Mouse (Mus musculus) skeletal muscle tissue, adult 2 months (tissue): ENCODE measurements around the gene Rnf123.

Experiments used
- DNase-seq: peaks from one replicate; pipeline ENCODE4 v3.0.0-alpha.2; 2012; ENCODE audit warnings: low read depth, low spot score

Rnf123 gene

DNA sequence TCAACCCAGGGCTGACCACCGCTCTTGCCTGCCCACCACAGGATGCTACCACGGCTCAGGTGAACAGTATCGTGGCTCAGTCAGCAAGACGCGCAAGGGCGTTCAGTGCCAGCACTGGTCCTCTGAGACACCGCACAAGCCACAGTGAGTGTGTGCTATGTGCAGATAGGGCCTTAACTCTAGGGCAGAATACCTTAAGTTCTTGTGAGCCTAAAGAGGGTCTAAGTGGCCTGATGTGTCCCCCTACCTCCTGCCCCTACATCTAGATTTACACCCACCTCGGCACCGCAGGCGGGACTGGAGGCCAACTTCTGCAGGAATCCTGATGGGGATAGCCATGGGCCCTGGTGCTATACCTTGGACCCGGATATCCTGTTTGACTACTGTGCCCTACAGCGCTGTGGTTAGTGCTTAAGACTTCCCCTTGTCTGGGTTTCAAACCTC, at the start of gene Rnf123:
Gene Rnf123 (minus strand): TSS at position 359 of the 444 bp plus-strand sequence.
- no peak for DNase-seq

- no peak for DNase-seq
Measured at GRCm38 (mm10) chr9:108132373-108132772, 49.2 kb upstream of the Rnf123 start.

GRCm38 (mm10) chr9:108131502-108131901, 48.4 kb upstream of the Rnf123 start:
- no peak for DNase-seq

DNA sequence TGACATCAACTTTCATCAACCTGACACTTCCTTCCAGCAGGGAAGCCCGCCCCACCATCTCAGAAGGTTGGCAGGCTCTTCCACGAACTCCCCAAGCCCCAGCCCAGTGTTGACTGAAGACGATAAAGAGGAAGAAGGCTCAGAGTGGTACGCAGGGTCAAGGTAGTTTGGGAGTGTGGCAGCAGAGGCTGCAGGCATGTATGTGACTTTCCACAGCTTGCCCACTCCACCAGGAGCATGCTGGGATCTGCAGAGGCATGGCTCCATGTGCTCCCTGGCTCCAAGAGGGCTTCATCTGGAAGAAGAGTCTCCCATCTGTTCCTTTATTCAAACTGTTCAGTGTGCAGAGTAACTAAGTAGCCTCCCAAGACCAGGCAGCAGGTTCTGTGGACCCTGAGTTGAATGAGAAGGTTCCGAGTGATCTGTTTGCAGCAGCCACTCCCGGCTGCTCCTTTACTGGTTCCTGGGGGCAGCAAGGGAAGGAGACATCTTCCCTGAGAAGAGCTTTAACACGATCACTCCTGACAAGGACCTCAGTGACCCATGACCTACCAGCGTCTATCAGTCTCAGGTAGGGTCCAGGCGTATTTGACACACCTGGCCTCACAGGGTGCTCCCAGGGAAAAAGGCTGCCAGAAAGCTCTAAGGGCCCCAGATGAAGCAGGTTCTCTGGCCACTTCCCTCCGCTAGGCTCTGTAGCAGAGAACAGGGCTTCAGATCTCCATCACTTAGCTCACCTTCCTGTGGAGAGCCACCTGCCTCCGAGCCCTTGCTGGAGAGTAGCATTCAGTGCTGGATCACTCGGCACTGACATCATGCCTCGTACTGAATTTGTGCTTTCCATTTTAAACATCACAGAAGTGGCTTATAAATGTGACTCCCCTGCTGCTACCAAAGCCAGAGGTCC, 46.1 kb upstream of the Rnf123 start:
- DNase-seq = no peak

DNA sequence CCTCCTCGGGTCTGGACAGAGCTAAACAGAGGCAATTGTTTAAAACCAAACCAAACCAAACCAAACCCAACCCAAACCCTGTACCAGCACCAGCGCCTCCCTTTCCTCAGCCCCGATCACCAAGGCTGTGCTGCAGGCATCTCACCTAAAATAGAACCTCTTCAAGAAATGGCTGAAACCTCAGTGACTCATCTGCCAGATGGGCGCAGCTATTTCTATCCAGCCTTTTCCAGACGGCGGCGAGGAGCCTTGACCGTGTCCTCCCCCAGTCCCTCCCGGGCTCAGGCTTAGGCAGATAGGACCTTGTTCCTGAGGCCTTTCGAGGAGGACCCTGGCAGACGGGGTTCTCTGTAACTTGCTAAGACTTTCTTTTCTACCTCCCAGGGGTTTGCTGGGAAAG, 45.1 kb upstream of the Rnf123 start:
- DNase-seq = no peak

- DNase-seq = no peak
Measured at GRCm38 (mm10) chr9:108126436-108127180, 43.5 kb upstream of the Rnf123 start.

DNA sequence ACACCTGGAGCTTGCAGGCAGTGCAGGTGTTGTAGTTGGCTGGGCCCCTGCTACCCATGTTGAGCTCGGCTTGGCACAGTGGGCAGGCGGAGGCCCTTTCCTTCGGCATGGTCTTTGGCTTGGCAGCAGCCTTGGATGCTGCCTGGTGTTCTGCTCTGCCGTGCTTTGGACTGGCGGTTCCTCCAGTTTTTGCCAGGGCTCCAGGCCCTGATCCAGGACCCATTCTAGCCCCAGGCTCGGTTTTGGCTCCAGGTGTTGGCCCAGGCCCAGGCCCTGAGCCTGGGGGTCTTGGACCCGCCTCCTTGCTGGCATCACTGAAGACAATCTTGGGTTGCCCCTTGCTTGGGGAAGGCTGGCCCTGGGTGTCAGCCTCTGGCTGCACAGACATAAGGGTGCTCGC, 42.6 kb upstream of the Rnf123 start:
- DNase-seq = no peak

- no peak for DNase-seq
Measured at GRCm38 (mm10) chr9:108123916-108124315, 40.8 kb upstream of the Rnf123 start.

DNA sequence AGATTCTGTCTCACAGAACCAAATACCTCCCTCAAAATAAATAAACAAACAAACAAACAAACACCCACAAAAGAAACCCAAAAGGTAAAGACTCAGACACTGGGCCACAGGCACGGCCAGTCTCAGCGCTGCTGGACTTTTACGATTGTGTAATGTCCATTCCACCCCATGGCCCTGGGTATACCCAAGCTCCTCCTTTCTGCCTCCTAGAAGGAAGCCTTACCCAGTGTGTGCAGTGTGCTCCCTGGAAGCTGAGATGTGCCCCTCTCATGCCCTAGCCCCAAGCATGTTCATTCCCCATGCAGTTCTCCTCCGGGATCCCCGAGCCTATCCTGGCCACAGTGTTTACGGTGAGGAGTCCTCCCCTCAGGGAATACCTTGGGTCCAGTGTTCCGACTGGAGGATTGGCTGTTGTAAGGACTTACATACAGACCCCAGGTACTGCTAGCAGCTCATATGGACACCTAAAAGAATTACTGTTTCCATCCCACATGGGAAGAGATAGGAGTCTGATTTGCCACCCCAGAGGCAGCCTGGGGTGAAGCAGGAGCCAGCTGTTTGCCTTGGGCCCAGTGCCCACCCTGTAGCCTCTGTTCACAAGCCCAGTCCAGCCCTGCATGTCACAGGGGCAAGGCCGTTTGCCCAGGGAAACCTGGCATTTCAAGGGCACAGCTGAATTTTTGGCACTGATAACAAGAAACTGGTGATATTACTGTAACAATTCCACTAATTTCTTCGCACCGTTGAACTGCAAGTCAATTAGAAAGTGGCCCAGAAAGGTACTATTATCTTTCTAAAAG, 38.2 kb upstream of the Rnf123 start:
- DNase-seq = no peak

GRCm38 (mm10) chr9:108120671-108121070, 37.5 kb upstream of the Rnf123 start:
- no peak for DNase-seq

DNA sequence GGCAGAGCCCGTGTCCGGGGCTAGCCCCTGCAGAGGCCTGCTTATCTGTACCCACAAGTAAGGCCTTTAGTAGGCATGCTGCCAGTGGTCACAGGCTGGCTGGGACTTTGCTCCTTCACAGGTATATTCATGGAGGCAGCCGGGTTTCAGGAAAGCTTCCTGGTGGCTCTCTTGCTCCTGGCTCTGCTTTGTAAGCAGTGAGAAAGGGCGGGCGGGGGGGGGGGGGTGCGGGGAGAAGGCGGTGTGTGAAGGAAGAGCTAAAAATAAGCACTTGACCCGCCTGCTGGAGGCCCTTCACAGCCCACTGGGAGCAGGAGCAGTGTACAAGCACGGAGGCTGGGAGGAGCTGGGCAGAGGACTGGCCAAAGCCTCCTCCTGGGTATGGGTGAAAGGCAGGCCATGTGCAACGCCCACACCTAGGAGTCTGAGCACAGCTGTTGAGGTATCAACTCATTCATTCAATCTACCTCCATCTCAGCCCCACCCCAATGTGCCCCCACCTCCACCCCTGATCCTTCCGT, 36.8 kb upstream of the Rnf123 start:
- DNase-seq = peak; percentile 83

DNA sequence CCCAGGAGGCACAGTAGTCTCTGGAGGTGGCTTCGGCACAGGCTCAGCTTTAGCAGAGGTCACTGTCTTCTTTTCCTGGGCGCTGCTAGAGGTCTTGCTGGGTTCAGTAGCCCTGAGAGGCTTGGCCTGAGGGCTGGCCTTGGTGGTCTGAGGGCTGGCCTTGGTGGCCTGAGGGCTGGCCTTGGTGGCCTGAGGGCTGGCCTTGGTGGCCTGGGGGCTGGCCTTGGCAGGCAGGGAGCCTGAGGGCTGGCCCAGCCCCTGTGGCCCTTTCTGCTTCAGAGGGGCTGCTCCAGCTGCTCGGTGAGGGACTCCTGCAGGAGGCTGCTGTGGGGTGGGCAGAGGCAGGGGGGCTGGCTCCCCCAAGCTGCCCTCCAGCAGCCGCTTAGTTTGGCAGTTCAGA, 34.0 kb upstream of the Rnf123 start:
- no peak for DNase-seq

- DNase-seq = no peak
Measured at GRCm38 (mm10) chr9:108115290-108116077, 32.3 kb upstream of the Rnf123 start.

- DNase-seq = peak; percentile 61
Measured at GRCm38 (mm10) chr9:108112719-108113340, 29.7 kb upstream of the Rnf123 start.

GRCm38 (mm10) chr9:108111593-108112121, 28.5 kb upstream of the Rnf123 start:
- no peak for DNase-seq

DNA sequence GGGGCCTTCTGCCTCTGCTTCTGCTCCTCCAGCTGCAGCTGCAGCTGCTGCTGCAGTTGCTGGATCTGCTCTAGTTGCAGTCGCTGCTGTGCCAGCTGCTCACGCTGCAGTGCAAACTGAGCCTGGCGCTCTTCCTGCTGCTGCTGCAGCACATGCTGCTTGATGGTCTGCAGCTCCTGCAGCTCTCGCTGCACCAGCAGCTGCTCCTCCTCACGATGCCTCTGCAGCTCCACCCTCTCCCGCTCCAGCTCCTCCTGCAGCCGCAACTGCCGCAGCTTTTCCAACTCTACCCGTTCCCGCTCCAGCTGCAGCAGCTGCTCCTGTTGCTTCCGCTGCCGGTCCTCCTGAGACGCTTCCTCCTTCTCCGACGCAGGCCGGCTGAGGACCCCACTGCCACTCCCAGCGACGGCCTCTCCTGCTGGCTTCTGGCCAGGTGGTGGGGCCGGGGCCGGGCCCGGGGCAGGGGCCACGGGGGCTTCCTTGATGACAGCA, 28.0 kb upstream of the Rnf123 start:
- DNase-seq = no peak

- no peak for DNase-seq
Measured at GRCm38 (mm10) chr9:108110160-108110559, 27.0 kb upstream of the Rnf123 start.

- DNase-seq = no peak
Measured at GRCm38 (mm10) chr9:108107867-108108266, 24.7 kb upstream of the Rnf123 start.

DNA sequence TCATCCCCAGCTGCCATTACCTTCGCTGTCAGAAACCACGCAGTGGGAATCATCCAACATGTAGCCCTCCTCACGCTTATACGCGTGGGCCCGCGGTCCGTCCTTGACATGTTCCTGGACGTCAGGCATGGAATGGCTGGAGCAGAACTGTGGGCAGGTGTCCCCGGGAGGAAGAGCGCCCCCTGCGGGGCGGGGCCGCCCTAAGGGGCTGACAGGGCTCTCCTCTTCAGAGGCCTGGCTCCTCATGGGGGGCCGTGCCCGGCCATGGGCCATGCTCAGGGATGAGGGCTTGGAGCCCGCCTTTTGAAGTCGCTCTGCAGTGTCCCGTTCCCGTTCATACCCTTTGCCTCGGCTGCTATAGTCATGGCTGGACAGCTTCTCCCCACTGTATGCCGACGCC, 22.9 kb upstream of the Rnf123 start:
- no peak for DNase-seq

GRCm38 (mm10) chr9:108105549-108105863, 22.4 kb upstream of the Rnf123 start:
- no peak for DNase-seq
